Mouse (Mus musculus) lung, embryonic 15.5 days (tissue): ENCODE measurements at regions not wholly inside any gene's neighbourhood (a gene's known extent, or its start where the extent isn't known, plus 50 kb on each side); places are given as distances from the start of the nearest gene placed in this dataset.

Experiments used
- ATAC-seq: fragments of 200-750 bp; cut with Nextera tagmentation; 2 replicates; pipeline ENCODE4 v1.8.0; 2017; ENCODE audit warnings: moderate number of reproducible peaks, borderline replicate concordance; ENCODE audit not compliant: low FRiP score, low TSS enrichment; ENCODE audit errors: extremely low read depth
- H3K27ac ChIP-seq: fragments of 300-500 bp; sonication (generic); 2 replicates; pipeline ENCODE4 v1.5.1; 2015; ENCODE audit warnings: moderate library complexity, mild to moderate bottlenecking, inconsistent platforms
- H3K27me3 ChIP-seq: fragments of 300-500 bp; sonication (generic); 2 replicates; pipeline ENCODE4 v1.6.1; 2015; ENCODE audit warnings: inconsistent platforms
- H3K36me3 ChIP-seq: fragments of 300-500 bp; sonication (generic); 2 replicates; pipeline ENCODE4 v1.6.1; 2015; ENCODE audit warnings: inconsistent platforms
- H3K4me1 ChIP-seq: fragments of 300-500 bp; sonication (generic); 2 replicates; pipeline ENCODE4 v1.6.1; 2015; ENCODE audit warnings: inconsistent platforms
- H3K4me2 ChIP-seq: fragments of 300-500 bp; sonication (generic); 2 replicates; pipeline ENCODE4 v1.6.1; 2015; ENCODE audit warnings: inconsistent platforms, mild to moderate bottlenecking, moderate library complexity
- H3K4me3 ChIP-seq: fragments of 300-500 bp; sonication (generic); 2 replicates; pipeline ENCODE4 v1.5.1; 2015; ENCODE audit warnings: mild to moderate bottlenecking, inconsistent platforms
- H3K9ac ChIP-seq: fragments of 300-500 bp; sonication (generic); 2 replicates; pipeline ENCODE4 v1.6.1; 2015; ENCODE audit warnings: inconsistent platforms
- H3K9me3 ChIP-seq: fragments of 300-500 bp; sonication (generic); 2 replicates; pipeline ENCODE4 v1.6.1; 2016; ENCODE audit warnings: inconsistent platforms
- WGBS: fragments of 180-500 bp; shearing (Covaris S2); methylation state at CpG from one replicate; pipeline ENCODE4 v1.1.7; 2015; 5-methylcytosine and 5-hydroxymethylcytosine counted together

- 73% methylated on average over 8 of the region's 8 CpGs for WGBS
- H3K4me2 ChIP-seq, result no peak overlapping the region
- no peak overlapping the region for H3K9ac ChIP-seq
- no peaks in the 10 kb centered on the region for H3K27me3 ChIP-seq
- no peaks in the 10 kb centered on the region for H3K36me3 ChIP-seq
- no peak overlapping the region for H3K4me3 ChIP-seq
- no peak overlapping the region for H3K27ac ChIP-seq
- H3K9me3 ChIP-seq, result no peaks in the 10 kb centered on the region
- no peaks in the 10 kb centered on the region for H3K4me1 ChIP-seq
- no peak for ATAC-seq
Measured at GRCm38 (mm10) chr13:100883711-100884110, 50.5 kb upstream of the Slc30a5 start.
